Mouse (Mus musculus): ENCODE data around the gene Ube2m. TPM values are rescaled to one million over a fixed set of nuclear protein-coding genes. Genes with fewer than 3 reads are reported as not detected.
A peak's percentile ranks its signal among the peaks of the same experiment; 100 is the strongest.

Gene Ube2m
- total RNA-seq, 1 experiment = 92.8 TPM

- DNase-seq (ENCODE audit: low read depth, low spot score) = no peak
- Histone ChIP-seq H3K9me3 (ENCODE audit: control insufficient read depth, insufficient read depth, low read depth, low read length) (no peaks in the 10 kb centered on the region), H3K4me1 (ENCODE audit: control insufficient read depth in 2 of 2, insufficient read depth in 2 of 2, low read length in 2 of 2, poor library complexity in 1 of 2) (peaks cover 0 to 16% of the 10 kb centered on the region in 2 experiments; a peak in 2 of 4 replicates), H3K4me3 (ENCODE audit: insufficient read depth in 1 of 2, low read depth in 1 of 2, low read length in 2 of 2, poor library complexity in 1 of 2, severe bottlenecking in 1 of 2) (no peak overlapping the region), H3K27ac (ENCODE audit: insufficient read depth, low read depth, low read length, poor library complexity, severe bottlenecking) (no peak overlapping the region), H3K9ac (ENCODE audit: insufficient read depth, low read depth, low read length, poor library complexity, severe bottlenecking) (no peak overlapping the region), H3K36me3 (ENCODE audit: control insufficient read depth, insufficient read depth, low read length, poor library complexity, severe bottlenecking) (peaks cover 72% of the 10 kb centered on the region)
- TF ChIP-seq MAFK (IDR thresholded peaks at IDR 0.05; ENCODE audit: insufficient read depth, low read depth, low read length) (no peak), ZNF384 (IDR thresholded peaks at IDR 0.05; ENCODE audit: low read depth, low read length) (no peak), ZC3H11A (IDR thresholded peaks at IDR 0.05; ENCODE audit: borderline replicate concordance, low read depth, low read length) (no peak), HCFC1 (IDR thresholded peaks at IDR 0.05; ENCODE audit: borderline replicate concordance, insufficient read depth, low read length) (no peak), CHD2 (IDR thresholded peaks at IDR 0.05; ENCODE audit: low read depth, low read length) (no peak)
- in situ Hi-C loops (cut with MboI; ENCODE audit: low sequenced_read_pairs in 2 of 2, unreplicated experiment in 2 of 2) = no loop called here
These were observed 7.0 kb downstream of the Ube2m start for GRCm38 (mm10) chr7:13031069-13031468.

GRCm38 (mm10) chr7:13028986-13029385, 9.1 kb downstream of the Ube2m start:
- TF ChIP-seq HCFC1 (IDR thresholded peaks at IDR 0.05; ENCODE audit: borderline replicate concordance, insufficient read depth, low read length) (no peak), MAFK (IDR thresholded peaks at IDR 0.05; ENCODE audit: insufficient read depth, low read depth, low read length) (no peak), CHD2 (IDR thresholded peaks at IDR 0.05; ENCODE audit: low read depth, low read length) (no peak), ZNF384 (IDR thresholded peaks at IDR 0.05; ENCODE audit: low read depth, low read length) (no peak)
- H3K9ac ChIP-seq (ENCODE audit: insufficient read depth, low read depth, low read length, poor library complexity, severe bottlenecking) = no peak overlapping the region; the same call in 1 of the 2 replicates
- H3K36me3 ChIP-seq (ENCODE audit: control insufficient read depth, insufficient read depth, low read length, poor library complexity, severe bottlenecking) = peaks cover 73% of the 10 kb centered on the region
- DNase-seq (ENCODE audit: low read depth, low spot score) = no peak
- no peaks in the 10 kb centered on the region for H3K9me3 ChIP-seq (ENCODE audit: control insufficient read depth, insufficient read depth, low read depth, low read length)
- no peak overlapping the region; the same call in 1 of the 2 replicates for H3K27ac ChIP-seq (ENCODE audit: insufficient read depth, low read depth, low read length, poor library complexity, severe bottlenecking)
- H3K4me1 ChIP-seq (ENCODE audit: control insufficient read depth in 2 of 2, insufficient read depth in 2 of 2, low read length in 2 of 2, poor library complexity in 1 of 2) = peaks cover 0 to 9% of the 10 kb centered on the region in 2 experiments; a peak in 1 of 4 replicates
- no peak overlapping the region for H3K4me3 ChIP-seq (ENCODE audit: insufficient read depth in 1 of 2, low read depth in 1 of 2, low read length in 2 of 2, poor library complexity in 1 of 2, severe bottlenecking in 1 of 2)
- in situ Hi-C loops (cut with MboI; ENCODE audit: low sequenced_read_pairs in 2 of 2, unreplicated experiment in 2 of 2) = no loop called here

- Histone ChIP-seq H3K4me3 (ENCODE audit: insufficient read depth in 1 of 2, low read depth in 1 of 2, low read length in 2 of 2, poor library complexity in 1 of 2, severe bottlenecking in 1 of 2) (peak overlapping the region; percentile 88 to 95), H3K36me3 (ENCODE audit: control insufficient read depth, insufficient read depth, low read length, poor library complexity, severe bottlenecking) (peaks cover 57% of the 10 kb centered on the region), H3K4me1 (ENCODE audit: control insufficient read depth in 2 of 2, insufficient read depth in 2 of 2, low read length in 2 of 2, poor library complexity in 1 of 2) (peaks cover 2 to 9% of the 10 kb centered on the region in 2 experiments; a peak in 2 of 4 replicates), H3K9me3 (ENCODE audit: control insufficient read depth, insufficient read depth, low read depth, low read length) (no peaks in the 10 kb centered on the region), H3K27ac (ENCODE audit: insufficient read depth, low read depth, low read length, poor library complexity, severe bottlenecking) (peak overlapping the region; percentile 97; the same call in 1 of the 2 replicates), H3K9ac (ENCODE audit: insufficient read depth, low read depth, low read length, poor library complexity, severe bottlenecking) (peak overlapping the region; percentile 97)
- no peak for DNase-seq (ENCODE audit: low read depth, low spot score)
- in situ Hi-C loops (cut with MboI; ENCODE audit: low sequenced_read_pairs in 2 of 2, unreplicated experiment in 2 of 2) = no loop called here
- no peak for TF ChIP-seq ZC3H11A (IDR thresholded peaks at IDR 0.05; ENCODE audit: borderline replicate concordance, low read depth, low read length)
- no peak for TF ChIP-seq HCFC1 (IDR thresholded peaks at IDR 0.05; ENCODE audit: borderline replicate concordance, insufficient read depth, low read length)
- no peak for TF ChIP-seq ZNF384 (IDR thresholded peaks at IDR 0.05; ENCODE audit: low read depth, low read length)
- no peak for TF ChIP-seq MAFK (IDR thresholded peaks at IDR 0.05; ENCODE audit: insufficient read depth, low read depth, low read length)
- no peak for TF ChIP-seq CHD2 (IDR thresholded peaks at IDR 0.05; ENCODE audit: low read depth, low read length)
These were observed 12.5 kb downstream of the Ube2m start for GRCm38 (mm10) chr7:13025511-13026112.

GRCm38 (mm10) chr7:13024805-13025204, 13.3 kb downstream of the Ube2m start:
- peak overlapping the region; percentile 97 for H3K27ac ChIP-seq (ENCODE audit: insufficient read depth, low read depth, low read length, poor library complexity, severe bottlenecking)
- no peak for DNase-seq (ENCODE audit: low read depth, low spot score)
- TF ChIP-seq ZC3H11A (IDR thresholded peaks at IDR 0.05; ENCODE audit: borderline replicate concordance, low read depth, low read length) (no peak), HCFC1 (IDR thresholded peaks at IDR 0.05; ENCODE audit: borderline replicate concordance, insufficient read depth, low read length) (no peak), ZNF384 (IDR thresholded peaks at IDR 0.05; ENCODE audit: low read depth, low read length) (no peak), CHD2 (IDR thresholded peaks at IDR 0.05; ENCODE audit: low read depth, low read length) (no peak), MAFK (IDR thresholded peaks at IDR 0.05; ENCODE audit: insufficient read depth, low read depth, low read length) (no peak)
- in situ Hi-C loops (cut with MboI; ENCODE audit: low sequenced_read_pairs in 2 of 2, unreplicated experiment in 2 of 2) = no loop called here
- no peaks in the 10 kb centered on the region for H3K9me3 ChIP-seq (ENCODE audit: control insufficient read depth, insufficient read depth, low read depth, low read length)
- H3K4me3 ChIP-seq (ENCODE audit: insufficient read depth in 1 of 2, low read depth in 1 of 2, low read length in 2 of 2, poor library complexity in 1 of 2, severe bottlenecking in 1 of 2) = peak overlapping the region; percentile 88 to 95
- H3K36me3 ChIP-seq (ENCODE audit: control insufficient read depth, insufficient read depth, low read length, poor library complexity, severe bottlenecking) = peaks cover 49% of the 10 kb centered on the region
- H3K4me1 ChIP-seq (ENCODE audit: control insufficient read depth in 2 of 2, insufficient read depth in 2 of 2, low read length in 2 of 2, poor library complexity in 1 of 2) = peaks cover 4 to 9% of the 10 kb centered on the region in 2 experiments; a peak in 2 of 4 replicates
- H3K9ac ChIP-seq (ENCODE audit: insufficient read depth, low read depth, low read length, poor library complexity, severe bottlenecking) = peak overlapping the region; percentile 97
